Mouse (Mus musculus): ENCODE data around the gene Vps37b. TPM values are rescaled to one million over a fixed set of nuclear protein-coding genes. Genes with fewer than 3 reads are reported as not detected.

The Vps37b gene
- total RNA-seq, 2 experiments from 2014 or later = 93.1 to 188 TPM

- peak; percentile 58 to 68 for DNase-seq
These were observed 14.8 kb upstream of the Vps37b start for GRCm38 (mm10) chr5:124046741-124047401.

GRCm38 (mm10) chr5:124045453-124046010, 13.5 kb upstream of the Vps37b start:
- DNase-seq = no peak

GRCm38 (mm10) chr5:124043999-124044398, 11.9 kb upstream of the Vps37b start:
- DNase-seq = no peak

- DNase-seq = peak; percentile 78 to 79
These were observed 11.3 kb upstream of the Vps37b start for GRCm38 (mm10) chr5:124043212-124043978.

GRCm38 (mm10) chr5:124041097-124041496, 9.0 kb upstream of the Vps37b start:
- DNase-seq = no peak

GRCm38 (mm10) chr5:124039602-124040001, 7.5 kb upstream of the Vps37b start:
- DNase-seq = no peak

- DNase-seq = no peak
These were observed 4.8 kb upstream of the Vps37b start for GRCm38 (mm10) chr5:124036836-124037235.

GRCm38 (mm10) chr5:124036341-124036740, 4.3 kb upstream of the Vps37b start:
- DNase-seq = no peak

GRCm38 (mm10) chr5:124035806-124036205, 3.7 kb upstream of the Vps37b start:
- no peak for DNase-seq

- no peak for DNase-seq
These were observed 3.3 kb upstream of the Vps37b start for GRCm38 (mm10) chr5:124035406-124035805.

- no peak for DNase-seq
These were observed 2.4 kb upstream of the Vps37b start for GRCm38 (mm10) chr5:124034471-124034870.

- no peak for DNase-seq
These were observed 758 bp downstream of the Vps37b start for GRCm38 (mm10) chr5:124031068-124031955.

GRCm38 (mm10) chr5:124030386-124031067, 1.5 kb downstream of the Vps37b start:
- no peak for DNase-seq

- no peak for DNase-seq
These were observed 2.6 kb downstream of the Vps37b start for GRCm38 (mm10) chr5:124029220-124030035.

- no peak for DNase-seq
These were observed 3.4 kb downstream of the Vps37b start for GRCm38 (mm10) chr5:124028680-124029079.

- DNase-seq = no peak
These were observed 4.2 kb downstream of the Vps37b start for GRCm38 (mm10) chr5:124027702-124028470.

- no peak for DNase-seq
These were observed 5.5 kb downstream of the Vps37b start for GRCm38 (mm10) chr5:124026568-124026967.

GRCm38 (mm10) chr5:124025587-124026441, 6.3 kb downstream of the Vps37b start:
- DNase-seq = peak; percentile 80 to 84

- DNase-seq = no peak
These were observed 6.9 kb downstream of the Vps37b start for GRCm38 (mm10) chr5:124025146-124025545.

Data from adrenal gland, postnatal 36 days (tissue).